Mouse (Mus musculus) liver, adult 2 months (tissue): ENCODE results near the gene Emilin2.

Experiments
- CTCF ChIP-seq: fragments of 200-500 bp; IDR thresholded peaks from 2 replicates; pipeline ENCODE4 v1.5.1; 2011; ENCODE audit warnings: low read depth, low read length, control low read depth
- POLR2A ChIP-seq: fragments of 200-500 bp; IDR thresholded peaks from 2 replicates; pipeline ENCODE4 v1.6.1; 2011; ENCODE audit warnings: low read length, control low read depth; ENCODE audit not compliant: insufficient read depth; ENCODE audit errors: extremely low read depth

- TF ChIP-seq CTCF (no peak), POLR2A (no peak)
Measured at GRCm38 (mm10) chr17:71224521-71224920, 87.3 kb downstream of the Emilin2 start.
